Mouse (Mus musculus): ENCODE data around the gene Fryl.

Gene Fryl

GRCm38 (mm10) chr5:72972934-72973333 lies 283.5 kb downstream of the Fryl start:
- in situ Hi-C loops (cut with MboI; ENCODE audit: low sequenced_read_pairs) = no loop called here

- in situ Hi-C loops (cut with MboI; ENCODE audit: low sequenced_read_pairs) = no loop called here
Measured at GRCm38 (mm10) chr5:72972435-72972834, 284.0 kb downstream of the Fryl start.

All from CH12F3 (cell line).